Mouse (Mus musculus) kidney, embryonic 16.5 days (tissue): ENCODE data around the gene Pde4a. TPM values are rescaled to one million over a fixed set of nuclear protein-coding genes. Genes with fewer than 3 reads are reported as not detected.

Experiments used
- ATAC-seq: fragments of 200-750 bp; cut with Nextera tagmentation; 2 replicates; pipeline ENCODE4 v1.8.0; 2017; ENCODE audit warnings: moderate TSS enrichment; ENCODE audit not compliant: low FRiP score, low TSS enrichment
- H3K27ac ChIP-seq: fragments of 300-500 bp; sonication (generic); 2 replicates; pipeline ENCODE4 v1.5.1; 2014; ENCODE audit warnings: low read length
- H3K27me3 ChIP-seq: fragments of 300-500 bp; sonication (generic); 2 replicates; pipeline ENCODE4 v1.6.1; 2014; ENCODE audit warnings: low read length, control low read depth, mixed read lengths; ENCODE audit not compliant: insufficient read depth
- H3K36me3 ChIP-seq: fragments of 300-500 bp; sonication (generic); 2 replicates; pipeline ENCODE4 v1.6.1; 2014; ENCODE audit warnings: low read length, control low read depth, mixed read lengths; ENCODE audit not compliant: insufficient read depth
- H3K4me1 ChIP-seq: fragments of 300-500 bp; sonication (generic); 2 replicates; pipeline ENCODE4 v1.6.1; 2014; ENCODE audit warnings: low read length, control low read depth, mixed read lengths; ENCODE audit not compliant: insufficient read depth
- H3K4me2 ChIP-seq: fragments of 300-500 bp; sonication (generic); replicated peaks from 2 replicates; pipeline ENCODE4 v1.6.1; 2014; ENCODE audit warnings: low read depth, low read length
- H3K4me3 ChIP-seq: fragments of 300-500 bp; sonication (generic); 2 replicates; pipeline ENCODE4 v1.5.1; 2014; ENCODE audit warnings: mild to moderate bottlenecking, low read length
- H3K9ac ChIP-seq: fragments of 300-500 bp; sonication (generic); replicated peaks from 2 replicates; pipeline ENCODE4 v1.6.1; 2014; ENCODE audit warnings: low read length
- H3K9me3 ChIP-seq: fragments of 300-500 bp; sonication (generic); 2 replicates; pipeline ENCODE4 v1.6.1; 2016; ENCODE audit warnings: low read length, control low read depth
- WGBS: fragments of 180-500 bp; shearing (Covaris S2); extraction: QIAGEN DNeasy Blood & Tissue Kit; methylation state at CpG from one replicate; pipeline ENCODE4 v1.1.7; 2014; 5-methylcytosine and 5-hydroxymethylcytosine counted together
- polyA plus RNA-seq: library from polyadenylated mRNA; unstranded; fragments of >200 nt; fragmentation: Nextera tagmentation; extraction: Ambion mirVana; gene quantifications from 2 replicates; pipeline ENCODE4 v1.2.1, GENCODE M21; 2015

The Pde4a gene
- polyA plus RNA-seq, 1 experiment from 2014 or later, result 14.3 TPM

GRCm38 (mm10) chr9:21224576-21225414 lies 59.3 kb downstream of the Pde4a start:
- 22% methylated on average over 26 of the region's 26 CpGs for WGBS
- peak overlapping the region; percentile 49; the same call in 1 of the 2 replicates for H3K27ac ChIP-seq

GRCm38 (mm10) chr9:21225415-21225758 lies 59.9 kb downstream of the Pde4a start:
- Histone ChIP-seq H3K9ac (peak overlapping the region; percentile 59), H3K36me3 (peaks cover 16% of the 10 kb centered on the region), H3K4me3 (peak overlapping the region; percentile 45), H3K4me1 (peaks cover 28% of the 10 kb centered on the region), H3K4me2 (peak overlapping the region; percentile 61), H3K9me3 (peaks cover 2% of the 10 kb centered on the region; the same call in 1 of the 2 replicates), H3K27ac (0 out of 2 replicates have a peak overlapping the region, but pooled peaks have one; percentile 44), H3K27me3 (no peaks in the 10 kb centered on the region)
- no peak for ATAC-seq
- WGBS, result 2% methylated on average over 7 of the region's 7 CpGs

More at GRCm38 (mm10) chr9:21224576-21225414, 59.3 kb downstream of the Pde4a start:
- peak overlapping the region; percentile 61 for H3K4me2 ChIP-seq
- H3K36me3 ChIP-seq, result peaks cover 11% of the 10 kb centered on the region
- peaks cover 28% of the 10 kb centered on the region for H3K4me1 ChIP-seq
- peak; percentile 47 for ATAC-seq
- H3K9ac ChIP-seq, result peak overlapping the region; percentile 59
- H3K9me3 ChIP-seq, result peaks cover 2% of the 10 kb centered on the region; the same call in 1 of the 2 replicates
- H3K27me3 ChIP-seq, result no peaks in the 10 kb centered on the region
- peak overlapping the region; percentile 45 for H3K4me3 ChIP-seq

GRCm38 (mm10) chr9:21227342-21227741 lies 61.8 kb downstream of the Pde4a start:
- H3K9me3 ChIP-seq, result peaks cover 2% of the 10 kb centered on the region; the same call in 1 of the 2 replicates
- H3K36me3 ChIP-seq, result peaks cover 27% of the 10 kb centered on the region
- WGBS, result 14% methylated on average over 16 of the region's 16 CpGs
- H3K27ac ChIP-seq, result no peak overlapping the region
- H3K9ac ChIP-seq, result peak overlapping the region; percentile 67
- no peak for ATAC-seq
- H3K4me1 ChIP-seq, result peaks cover 23% of the 10 kb centered on the region
- H3K27me3 ChIP-seq, result no peaks in the 10 kb centered on the region
- H3K4me3 ChIP-seq, result peak overlapping the region; percentile 39
- H3K4me2 ChIP-seq, result peak overlapping the region; percentile 61

DNA sequence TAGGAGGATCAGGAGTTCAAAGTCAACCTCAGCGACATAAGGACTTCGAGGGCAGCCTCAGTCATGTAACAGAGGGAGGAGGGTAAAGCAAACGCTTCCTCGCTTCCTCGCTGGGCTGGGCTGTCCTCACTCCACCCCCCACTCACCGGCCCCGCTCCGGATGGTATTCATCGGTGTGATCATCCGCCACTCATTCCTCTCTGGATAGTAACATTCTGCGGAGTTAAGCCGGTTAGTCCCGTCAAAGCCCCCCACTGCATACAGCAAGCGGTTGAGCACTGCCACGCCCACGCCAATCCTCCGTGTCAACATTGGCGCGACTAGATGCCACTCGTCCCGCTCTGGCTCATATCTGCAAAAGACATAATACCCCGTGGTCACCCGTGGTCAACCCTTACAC lies 66.0 kb downstream of the Pde4a start:
- no peak overlapping the region for H3K4me2 ChIP-seq
- H3K9ac ChIP-seq, result no peak overlapping the region
- H3K27me3 ChIP-seq, result no peaks in the 10 kb centered on the region
- WGBS, result 65% methylated on average over 23 of the region's 23 CpGs
- H3K4me1 ChIP-seq, result peaks cover 13% of the 10 kb centered on the region
- no peak overlapping the region for H3K4me3 ChIP-seq
- H3K9me3 ChIP-seq, result no peaks in the 10 kb centered on the region
- ATAC-seq, result no peak
- peaks cover 55% of the 10 kb centered on the region for H3K36me3 ChIP-seq
- no peak overlapping the region for H3K27ac ChIP-seq

- WGBS, result 92% methylated on average over 5 of the region's 5 CpGs
- no peak for ATAC-seq
- peaks cover 55% of the 10 kb centered on the region for H3K36me3 ChIP-seq
- peaks cover 15% of the 10 kb centered on the region for H3K4me1 ChIP-seq
- H3K27me3 ChIP-seq, result no peaks in the 10 kb centered on the region
- no peak overlapping the region for H3K27ac ChIP-seq
- no peak overlapping the region for H3K4me2 ChIP-seq
- H3K9ac ChIP-seq, result no peak overlapping the region
- no peak overlapping the region for H3K4me3 ChIP-seq
- H3K9me3 ChIP-seq, result no peaks in the 10 kb centered on the region
These were observed 67.4 kb downstream of the Pde4a start for GRCm38 (mm10) chr9:21232867-21233266.

DNA sequence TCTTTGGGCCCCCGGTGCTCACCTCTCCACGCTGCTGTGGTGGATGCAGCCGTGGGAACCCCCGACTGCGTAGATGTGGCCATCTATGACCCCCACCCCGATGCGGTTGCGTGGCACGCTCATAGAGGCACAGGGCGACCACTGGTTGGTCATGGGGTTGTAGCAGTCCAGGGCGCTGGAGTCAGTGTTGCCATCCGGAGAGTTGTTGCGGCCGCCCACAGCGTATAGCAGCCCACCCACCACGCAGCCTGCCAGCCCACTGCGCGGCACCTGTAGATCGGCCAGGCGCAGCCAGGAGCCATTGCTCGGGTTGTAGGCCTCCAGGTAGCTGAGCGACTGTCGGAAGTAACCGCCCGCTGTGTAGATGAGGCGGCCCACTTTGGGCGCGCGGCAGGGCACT lies 67.9 kb downstream of the Pde4a start:
- Histone ChIP-seq H3K27me3 (no peaks in the 10 kb centered on the region), H3K4me2 (no peak overlapping the region), H3K9ac (no peak overlapping the region), H3K9me3 (no peaks in the 10 kb centered on the region), H3K4me3 (no peak overlapping the region), H3K27ac (no peak overlapping the region), H3K4me1 (peaks cover 10% of the 10 kb centered on the region), H3K36me3 (peaks cover 55% of the 10 kb centered on the region)
- 91% methylated on average over 29 of the region's 29 CpGs for WGBS
- ATAC-seq, result no peak

GRCm38 (mm10) chr9:21233805-21234204 lies 68.3 kb downstream of the Pde4a start:
- ATAC-seq, result no peak
- Histone ChIP-seq H3K4me2 (no peak overlapping the region), H3K4me1 (peaks cover 10% of the 10 kb centered on the region), H3K27me3 (no peaks in the 10 kb centered on the region), H3K36me3 (peaks cover 54% of the 10 kb centered on the region), H3K27ac (no peak overlapping the region), H3K9me3 (no peaks in the 10 kb centered on the region), H3K9ac (no peak overlapping the region), H3K4me3 (no peak overlapping the region)
- 88% methylated on average over 28 of the region's 28 CpGs for WGBS

DNA sequence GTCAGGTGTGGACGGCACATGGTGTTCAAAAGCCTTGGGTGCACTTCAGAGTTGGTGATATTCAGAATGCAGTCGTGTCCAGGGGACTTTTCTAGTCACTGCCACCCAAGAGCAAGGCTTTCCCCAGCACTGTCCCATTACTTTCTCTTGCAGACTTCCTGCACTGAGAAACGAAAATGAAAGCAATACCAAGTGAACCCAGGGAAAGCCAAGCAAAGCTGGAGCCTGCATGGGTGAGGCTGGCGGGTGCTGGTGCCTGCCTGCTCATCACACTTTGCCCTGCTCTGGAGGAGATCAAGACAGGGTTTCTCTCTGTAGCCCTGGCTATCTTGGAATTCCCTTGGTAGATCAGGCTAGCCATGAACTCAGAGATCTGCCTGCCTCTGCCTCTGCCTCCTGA lies 69.8 kb downstream of the Pde4a start:
- ATAC-seq, result no peak
- Histone ChIP-seq H3K9me3 (no peaks in the 10 kb centered on the region), H3K27me3 (no peaks in the 10 kb centered on the region), H3K4me3 (no peak overlapping the region), H3K9ac (no peak overlapping the region), H3K36me3 (peaks cover 39% of the 10 kb centered on the region), H3K27ac (no peak overlapping the region), H3K4me2 (no peak overlapping the region), H3K4me1 (peaks cover 20% of the 10 kb centered on the region)
- 77% methylated on average over 4 of the region's 4 CpGs for WGBS

GRCm38 (mm10) chr9:21236991-21237367 lies 71.5 kb downstream of the Pde4a start:
- H3K4me1 ChIP-seq, result peaks cover 20% of the 10 kb centered on the region
- H3K9ac ChIP-seq, result peak overlapping the region; percentile 93; the same call in 1 of the 2 replicates
- no peaks in the 10 kb centered on the region for H3K27me3 ChIP-seq
- no peaks in the 10 kb centered on the region for H3K9me3 ChIP-seq
- peak overlapping the region; percentile 84 for H3K4me3 ChIP-seq
- peaks cover 28% of the 10 kb centered on the region for H3K36me3 ChIP-seq
- peak overlapping the region; percentile 72 for H3K4me2 ChIP-seq
- H3K27ac ChIP-seq, result no peak overlapping the region
- 71% methylated on average over 25 of the region's 25 CpGs for WGBS
- ATAC-seq, result no peak

DNA sequence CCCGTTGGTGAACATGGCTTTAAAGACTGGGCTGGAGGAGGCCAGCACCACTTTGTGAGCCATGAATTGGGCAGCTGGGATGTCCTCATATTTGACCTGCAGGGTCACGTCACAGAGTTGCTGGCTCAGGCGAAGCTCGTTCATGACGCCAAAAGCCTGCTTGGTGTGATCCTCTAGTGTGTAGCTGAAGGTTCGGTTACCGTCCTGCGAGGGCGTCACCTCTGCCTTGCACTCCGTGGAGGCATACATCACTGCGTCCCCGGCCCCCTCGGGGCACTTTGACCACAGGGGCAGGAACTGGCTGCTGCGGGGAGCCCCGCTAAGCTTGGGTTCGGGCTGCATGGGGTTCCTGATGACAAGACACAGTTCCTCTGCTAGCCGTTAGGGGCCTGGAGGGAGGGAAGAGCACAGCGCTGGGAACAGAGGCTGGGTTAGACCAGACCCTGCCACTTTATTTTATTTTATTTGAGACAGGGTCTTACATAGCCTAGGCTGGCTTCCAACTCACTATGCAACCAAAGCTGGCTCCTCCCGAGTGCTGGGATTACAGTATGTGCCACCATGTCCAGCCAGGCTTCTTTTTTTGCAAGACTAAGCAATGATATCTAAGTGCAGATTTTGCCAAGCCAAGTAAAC lies 72.0 kb downstream of the Pde4a start:
- 9% methylated on average over 19 of the region's 19 CpGs for WGBS
- Histone ChIP-seq H3K4me2 (peak overlapping the region; percentile 72), H3K27me3 (no peaks in the 10 kb centered on the region; the same call in 1 of the 2 replicates), H3K36me3 (peaks cover 28% of the 10 kb centered on the region), H3K9ac (peak overlapping the region; percentile 93), H3K27ac (peak overlapping the region; percentile 91), H3K9me3 (no peaks in the 10 kb centered on the region), H3K4me3 (peak overlapping the region; percentile 84), H3K4me1 (peaks cover 20% of the 10 kb centered on the region)
- ATAC-seq, result no peak; the same call in 1 of the 2 replicates
